Comparison of ENCODE assay signal across 24 mouse cellular contexts in the genomic region with DNA sequence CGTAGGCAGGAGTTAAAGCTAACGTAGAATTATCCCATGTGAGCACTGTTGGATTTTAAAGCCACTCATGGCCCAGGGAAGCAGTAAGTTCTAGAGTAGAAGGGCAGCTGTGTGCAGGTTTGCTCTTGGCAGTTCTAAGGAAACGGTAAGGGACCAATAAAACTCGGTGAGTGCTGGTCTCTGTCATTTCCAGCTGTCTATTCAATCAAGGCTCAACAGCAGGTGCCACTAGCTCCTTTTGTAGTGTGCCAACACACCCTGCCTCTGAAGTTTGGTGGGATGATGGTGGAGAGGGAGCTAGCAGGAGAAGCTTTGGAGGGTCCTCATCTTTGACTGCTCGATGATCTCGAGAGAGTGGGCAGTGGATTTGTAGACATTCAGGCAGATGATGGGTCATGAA.
"Had no signal": no experiment of that assay in that cellular context is flagged by ENCODE, and none has a peak within 500 bp of the region (broad histone marks: within the 10 kb centered on the region; RNA-seq: fewer than 3 reads in every experiment).

No protein-coding gene starts in this region.

- H3K4me2 ChIP-seq: embryonic facial prominence, embryonic 12.5 days; embryonic facial prominence, embryonic 13.5 days; embryonic facial prominence, embryonic 15.5 days; forebrain, embryonic 12.5 days; forebrain, embryonic 13.5 days; forebrain, embryonic 15.5 days had no signal

- H3K9ac ChIP-seq: embryonic facial prominence, embryonic 12.5 days; embryonic facial prominence, embryonic 13.5 days; embryonic facial prominence, embryonic 15.5 days; forebrain, embryonic 12.5 days; forebrain, embryonic 13.5 days; forebrain, embryonic 15.5 days; forebrain, postnatal 0 days had no signal

- DNase-seq: cerebellum, adult 8-10 months; cerebellum, adult 9-10 months; cerebellum, adult 9-11 months; cerebellum, postnatal 10 days; cerebellum, postnatal 14 days; cerebellum, postnatal 25 days; cerebellum, postnatal 36 days; forebrain, postnatal 0 days; gastrocnemius, adult 2 months; gastrocnemius, postnatal 10 days; gastrocnemius, postnatal 14 days; gastrocnemius, postnatal 25 days; gastrocnemius, postnatal 36 days; heart, adult 11 months; heart, adult 2 months had no signal

- H3K27ac ChIP-seq: embryonic facial prominence, embryonic 10.5 days; embryonic facial prominence, embryonic 12.5 days; embryonic facial prominence, embryonic 13.5 days; embryonic facial prominence, embryonic 15.5 days; forebrain, embryonic 10.5 days; forebrain, embryonic 12.5 days; forebrain, embryonic 13.5 days; forebrain, embryonic 15.5 days; gastrocnemius, adult 2 months; heart, adult 2 months had no signal

- H3K4me1 ChIP-seq: embryonic facial prominence, embryonic 10.5 days; embryonic facial prominence, embryonic 12.5 days; embryonic facial prominence, embryonic 13.5 days; embryonic facial prominence, embryonic 15.5 days; forebrain, embryonic 10.5 days; forebrain, embryonic 12.5 days; forebrain, embryonic 13.5 days; forebrain, embryonic 15.5 days had no signal

- H3K4me3 ChIP-seq: embryonic facial prominence, embryonic 10.5 days; embryonic facial prominence, embryonic 12.5 days; embryonic facial prominence, embryonic 13.5 days; embryonic facial prominence, embryonic 15.5 days; erythroblast, embryonic 14.5 days; forebrain, embryonic 10.5 days; forebrain, embryonic 12.5 days; forebrain, embryonic 13.5 days; forebrain, embryonic 15.5 days; gastrocnemius, adult 2 months; heart, adult 2 months had no signal

- H3K27me3 ChIP-seq: embryonic facial prominence, embryonic 12.5 days; embryonic facial prominence, embryonic 13.5 days; embryonic facial prominence, embryonic 15.5 days; forebrain, embryonic 12.5 days; forebrain, embryonic 13.5 days; forebrain, embryonic 15.5 days had no signal

- H3K9me3 ChIP-seq: embryonic facial prominence, embryonic 10.5 days; embryonic facial prominence, embryonic 12.5 days; embryonic facial prominence, embryonic 13.5 days; embryonic facial prominence, embryonic 15.5 days; forebrain, embryonic 10.5 days; forebrain, embryonic 12.5 days; forebrain, embryonic 13.5 days; forebrain, embryonic 15.5 days had no signal
